Mouse (Mus musculus): ENCODE measurements at regions not wholly inside any gene's neighbourhood (a gene's known extent, or its start where the extent isn't known, plus 50 kb on each side); places are given as distances from the start of the nearest gene placed in this dataset.

- Histone ChIP-seq H3K4me1 (ENCODE audit: control insufficient read depth, insufficient read depth, low read length) (no peaks in the 10 kb centered on the region), H3K9me3 (replicated peaks; ENCODE audit: control insufficient read depth, low read length) (no peaks in the 10 kb centered on the region), H3K4me2 (ENCODE audit: low read depth, low read length) (no peak overlapping the region), H3K27me3 (ENCODE audit: control insufficient read depth, insufficient read depth, low read length) (no peaks in the 10 kb centered on the region), H3K4me3 (ENCODE audit: low read length) (no peak overlapping the region), H3K27ac (ENCODE audit: low read length) (no peak overlapping the region), H3K36me3 (ENCODE audit: control insufficient read depth, insufficient read depth) (no peaks in the 10 kb centered on the region), H3K9ac (ENCODE audit: low read length) (no peak overlapping the region)
- 68% methylated on average over 9 of the region's 9 CpGs for WGBS
- ATAC-seq (replicated peaks; ENCODE audit: extremely low read depth, insufficient read depth, low FRiP score), result no peak
These were observed 165.1 kb upstream of the Serp2 start for GRCm38 (mm10) chr14:76721751-76722150.

GRCm38 (mm10) chr14:76717081-76717480 is 160.4 kb upstream of the Serp2 start:
- Histone ChIP-seq H3K27me3 (ENCODE audit: control insufficient read depth, insufficient read depth, low read length) (no peaks in the 10 kb centered on the region), H3K9ac (ENCODE audit: low read length) (no peak overlapping the region), H3K4me2 (ENCODE audit: low read depth, low read length) (no peak overlapping the region), H3K4me3 (ENCODE audit: low read length) (no peak overlapping the region), H3K36me3 (ENCODE audit: control insufficient read depth, insufficient read depth) (no peaks in the 10 kb centered on the region), H3K9me3 (replicated peaks; ENCODE audit: control insufficient read depth, low read length) (no peaks in the 10 kb centered on the region), H3K4me1 (ENCODE audit: control insufficient read depth, insufficient read depth, low read length) (peaks cover 18% of the 10 kb centered on the region), H3K27ac (ENCODE audit: low read length) (no peak overlapping the region)
- ATAC-seq (replicated peaks; ENCODE audit: extremely low read depth, insufficient read depth, low FRiP score), result no peak
- 89% methylated on average over 3 of the region's 3 CpGs for WGBS

GRCm38 (mm10) chr14:76714727-76715126 is 158.0 kb upstream of the Serp2 start:
- 28% methylated on average over 4 of the region's 4 CpGs for WGBS
- Histone ChIP-seq H3K27ac (ENCODE audit: low read length) (peak overlapping the region; percentile 2), H3K9me3 (replicated peaks; ENCODE audit: control insufficient read depth, low read length) (no peaks in the 10 kb centered on the region), H3K27me3 (ENCODE audit: control insufficient read depth, insufficient read depth, low read length) (no peaks in the 10 kb centered on the region), H3K4me3 (ENCODE audit: low read length) (no peak overlapping the region), H3K4me1 (ENCODE audit: control insufficient read depth, insufficient read depth, low read length) (peaks cover 18% of the 10 kb centered on the region), H3K4me2 (ENCODE audit: low read depth, low read length) (no peak overlapping the region), H3K36me3 (ENCODE audit: control insufficient read depth, insufficient read depth) (no peaks in the 10 kb centered on the region), H3K9ac (ENCODE audit: low read length) (no peak overlapping the region)
- ATAC-seq (replicated peaks; ENCODE audit: extremely low read depth, insufficient read depth, low FRiP score), result no peak

- Histone ChIP-seq H3K36me3 (ENCODE audit: control insufficient read depth, insufficient read depth) (no peaks in the 10 kb centered on the region), H3K27me3 (ENCODE audit: control insufficient read depth, insufficient read depth, low read length) (no peaks in the 10 kb centered on the region), H3K9me3 (replicated peaks; ENCODE audit: control insufficient read depth, low read length) (no peaks in the 10 kb centered on the region), H3K9ac (ENCODE audit: low read length) (no peak overlapping the region; the same call in 1 of the 2 replicates), H3K4me3 (ENCODE audit: low read length) (no peak overlapping the region), H3K4me1 (ENCODE audit: control insufficient read depth, insufficient read depth, low read length) (peaks cover 24% of the 10 kb centered on the region), H3K27ac (ENCODE audit: low read length) (0 out of 2 replicates have a peak overlapping the region, but pooled peaks have one; percentile 1), H3K4me2 (ENCODE audit: low read depth, low read length) (no peak overlapping the region)
- WGBS, result 27% methylated on average over 7 of the region's 7 CpGs
- peak; percentile 37; the same call in 1 of the 2 replicates for ATAC-seq (replicated peaks; ENCODE audit: extremely low read depth, insufficient read depth, low FRiP score)
These were observed 157.3 kb upstream of the Serp2 start for GRCm38 (mm10) chr14:76713946-76714345.

GRCm38 (mm10) chr14:76708728-76709127 is 152.0 kb upstream of the Serp2 start:
- H3K4me2 ChIP-seq (ENCODE audit: low read depth, low read length), result no peak overlapping the region
- H3K4me3 ChIP-seq (ENCODE audit: low read length), result no peak overlapping the region
- no peaks in the 10 kb centered on the region for H3K9me3 ChIP-seq (replicated peaks; ENCODE audit: control insufficient read depth, low read length)
- H3K36me3 ChIP-seq (ENCODE audit: control insufficient read depth, insufficient read depth), result no peaks in the 10 kb centered on the region
- H3K27me3 ChIP-seq (ENCODE audit: control insufficient read depth, insufficient read depth, low read length), result no peaks in the 10 kb centered on the region
- H3K27ac ChIP-seq (ENCODE audit: low read length), result peak overlapping the region; percentile 69
- no peak overlapping the region for H3K9ac ChIP-seq (ENCODE audit: low read length)
- H3K4me1 ChIP-seq (ENCODE audit: control insufficient read depth, insufficient read depth, low read length), result peaks cover 12% of the 10 kb centered on the region
- 57% methylated on average over 11 of the region's 11 CpGs for WGBS
- no peak for ATAC-seq (replicated peaks; ENCODE audit: extremely low read depth, insufficient read depth, low FRiP score)

GRCm38 (mm10) chr14:76703373-76703764 is 146.7 kb upstream of the Serp2 start:
- 75% methylated on average over 7 of the region's 7 CpGs for WGBS
- Histone ChIP-seq H3K4me3 (ENCODE audit: low read length) (no peak overlapping the region), H3K4me1 (ENCODE audit: control insufficient read depth, insufficient read depth, low read length) (peaks cover 33% of the 10 kb centered on the region), H3K36me3 (ENCODE audit: control insufficient read depth, insufficient read depth) (no peaks in the 10 kb centered on the region), H3K27me3 (ENCODE audit: control insufficient read depth, insufficient read depth, low read length) (no peaks in the 10 kb centered on the region), H3K4me2 (ENCODE audit: low read depth, low read length) (no peak overlapping the region), H3K9ac (ENCODE audit: low read length) (no peak overlapping the region), H3K27ac (ENCODE audit: low read length) (peak overlapping the region; percentile 10; the same call in 1 of the 2 replicates), H3K9me3 (replicated peaks; ENCODE audit: control insufficient read depth, low read length) (no peaks in the 10 kb centered on the region)
- ATAC-seq (replicated peaks; ENCODE audit: extremely low read depth, insufficient read depth, low FRiP score), result no peak

- Histone ChIP-seq H3K36me3 (ENCODE audit: control insufficient read depth, insufficient read depth) (no peaks in the 10 kb centered on the region), H3K4me1 (ENCODE audit: control insufficient read depth, insufficient read depth, low read length) (peaks cover 33% of the 10 kb centered on the region), H3K9me3 (replicated peaks; ENCODE audit: control insufficient read depth, low read length) (no peaks in the 10 kb centered on the region), H3K4me3 (ENCODE audit: low read length) (no peak overlapping the region), H3K9ac (ENCODE audit: low read length) (no peak overlapping the region), H3K27me3 (ENCODE audit: control insufficient read depth, insufficient read depth, low read length) (no peaks in the 10 kb centered on the region), H3K27ac (ENCODE audit: low read length) (peak overlapping the region; percentile 10), H3K4me2 (ENCODE audit: low read depth, low read length) (no peak overlapping the region)
- 43% methylated on average over 8 of the region's 8 CpGs for WGBS
- ATAC-seq (replicated peaks; ENCODE audit: extremely low read depth, insufficient read depth, low FRiP score), result no peak
These were observed 146.2 kb upstream of the Serp2 start for GRCm38 (mm10) chr14:76702709-76703372.

- Histone ChIP-seq H3K36me3 (ENCODE audit: control insufficient read depth, insufficient read depth) (no peaks in the 10 kb centered on the region), H3K4me1 (ENCODE audit: control insufficient read depth, insufficient read depth, low read length) (peaks cover 33% of the 10 kb centered on the region), H3K27me3 (ENCODE audit: control insufficient read depth, insufficient read depth, low read length) (no peaks in the 10 kb centered on the region), H3K4me2 (ENCODE audit: low read depth, low read length) (no peak overlapping the region), H3K9ac (ENCODE audit: low read length) (peak overlapping the region; percentile 33; the same call in 1 of the 2 replicates), H3K4me3 (ENCODE audit: low read length) (no peak overlapping the region), H3K27ac (ENCODE audit: low read length) (peak overlapping the region; percentile 75), H3K9me3 (replicated peaks; ENCODE audit: control insufficient read depth, low read length) (no peaks in the 10 kb centered on the region)
- ATAC-seq (replicated peaks; ENCODE audit: extremely low read depth, insufficient read depth, low FRiP score), result no peak
- WGBS, result 39% methylated on average over 14 of the region's 14 CpGs
These were observed 145.4 kb upstream of the Serp2 start for GRCm38 (mm10) chr14:76701911-76702708.

GRCm38 (mm10) chr14:76701304-76701703 is 144.6 kb upstream of the Serp2 start:
- H3K4me2 ChIP-seq (ENCODE audit: low read depth, low read length), result no peak overlapping the region
- no peak overlapping the region for H3K4me3 ChIP-seq (ENCODE audit: low read length)
- peak; percentile 72 for ATAC-seq (replicated peaks; ENCODE audit: extremely low read depth, insufficient read depth, low FRiP score)
- no peaks in the 10 kb centered on the region for H3K36me3 ChIP-seq (ENCODE audit: control insufficient read depth, insufficient read depth)
- 47% methylated on average over 1 of the region's 1 CpGs for WGBS
- peak overlapping the region; percentile 81 for H3K27ac ChIP-seq (ENCODE audit: low read length)
- H3K4me1 ChIP-seq (ENCODE audit: control insufficient read depth, insufficient read depth, low read length), result peaks cover 33% of the 10 kb centered on the region
- H3K9ac ChIP-seq (ENCODE audit: low read length), result no peak overlapping the region
- no peaks in the 10 kb centered on the region for H3K27me3 ChIP-seq (ENCODE audit: control insufficient read depth, insufficient read depth, low read length)
- no peaks in the 10 kb centered on the region for H3K9me3 ChIP-seq (replicated peaks; ENCODE audit: control insufficient read depth, low read length)

Data from heart, embryonic 16.5 days (tissue).